Mouse (Mus musculus): ENCODE data around the gene Fbxl4.

GRCm38 (mm10) chr4:22420627-22421026 is 63.3 kb downstream of the Fbxl4 start:
- TF ChIP-seq TAL1 (IDR thresholded peaks at IDR 0.05; ENCODE audit: low read length) (no peak), GATA1 (IDR thresholded peaks at IDR 0.05; ENCODE audit: low read length) (no peak)

All from erythroblast, embryonic 14.5 days (primary cell).